Mouse (Mus musculus): ENCODE results near the gene Olfr630. TPM values are rescaled to one million over a fixed set of nuclear protein-coding genes. Genes with fewer than 3 reads are reported as not detected.
"Not testable (repeated sequence)": the region's sequence is repeated elsewhere in the genome, so short reads cannot be mapped to it uniquely, and the experiment has no call there.

The Olfr630 gene
- polyA plus RNA-seq, 2 experiments, result not detected

- TF ChIP-seq POLR2A (IDR thresholded peaks at IDR 0.05; ENCODE audit: borderline replicate concordance, extremely low read depth, insufficient read depth, insufficient read length), result no peak
- no peak within 1 kb of the TSS for H3K4me3 ChIP-seq (replicated peaks; ENCODE audit: low read length)
- WGBS, result 74% methylated on average over 2 of the region's 2 CpGs
- DNase-seq (ENCODE audit: low spot score), result no peak
- no peaks in the 10 kb centered on the region for H3K36me3 ChIP-seq (ENCODE audit: control insufficient read depth, insufficient read depth, low read length)
- H3K27ac ChIP-seq (replicated peaks; ENCODE audit: low read depth, low read length), result no peak within 1 kb of the TSS
- H3K4me1 ChIP-seq (ENCODE audit: control insufficient read depth, insufficient read depth, low read length), result no peaks in the 10 kb centered on the region
- H3K9me3 ChIP-seq (ENCODE audit: control insufficient read depth, low read length), result no peaks in the 10 kb centered on the region
- no peak for ATAC-seq (ENCODE audit: low FRiP score, low read depth)
- H3K4me2 ChIP-seq (replicated peaks; ENCODE audit: low read depth, low read length, severe bottlenecking), result no peak within 1 kb of the TSS
- no peaks in the 10 kb centered on the region for H3K27me3 ChIP-seq (ENCODE audit: control insufficient read depth, insufficient read depth, low read length)
- no peak within 1 kb of the TSS for H3K9ac ChIP-seq (ENCODE audit: low read depth, low read length, severe bottlenecking)
These were observed 14.4 kb upstream of the Olfr630 start, which contains the start of gene Olfr69 for GRCm38 (mm10) chr7:103771494-103771893. TSS of gene Olfr69 (minus strand) at chr7:103771594.

- H3K27me3 ChIP-seq (ENCODE audit: control insufficient read depth, insufficient read depth, low read length); DNase-seq (ENCODE audit: low spot score); H3K36me3 ChIP-seq (ENCODE audit: control insufficient read depth, insufficient read depth, low read length); H3K4me1 ChIP-seq (ENCODE audit: control insufficient read depth, insufficient read depth, low read length); ATAC-seq (ENCODE audit: low FRiP score, low read depth); H3K27ac ChIP-seq (replicated peaks; ENCODE audit: low read depth, low read length); H3K9me3 ChIP-seq (ENCODE audit: control insufficient read depth, low read length); H3K9ac ChIP-seq (ENCODE audit: low read depth, low read length, severe bottlenecking); H3K4me2 ChIP-seq (replicated peaks; ENCODE audit: low read depth, low read length, severe bottlenecking); H3K4me3 ChIP-seq (replicated peaks; ENCODE audit: low read length): not testable (repeated sequence)
- 96% methylated on average over 5 of the region's 6 CpGs for WGBS
These were observed 10.6 kb upstream of the Olfr630 start for GRCm38 (mm10) chr7:103767687-103768086.

GRCm38 (mm10) chr7:103762212-103762611 lies 5.1 kb upstream of the Olfr630 start:
- not testable (repeated sequence) for H3K9ac ChIP-seq (ENCODE audit: low read depth, low read length, severe bottlenecking); H3K27ac ChIP-seq (replicated peaks; ENCODE audit: low read depth, low read length); DNase-seq (ENCODE audit: low spot score); H3K4me1 ChIP-seq (ENCODE audit: control insufficient read depth, insufficient read depth, low read length); ATAC-seq (ENCODE audit: low FRiP score, low read depth); H3K4me2 ChIP-seq (replicated peaks; ENCODE audit: low read depth, low read length, severe bottlenecking); H3K27me3 ChIP-seq (ENCODE audit: control insufficient read depth, insufficient read depth, low read length); H3K9me3 ChIP-seq (ENCODE audit: control insufficient read depth, low read length); H3K4me3 ChIP-seq (replicated peaks; ENCODE audit: low read length); H3K36me3 ChIP-seq (ENCODE audit: control insufficient read depth, insufficient read depth, low read length)
- WGBS, result 89% methylated on average over 6 of the region's 6 CpGs

- H3K27ac ChIP-seq (replicated peaks; ENCODE audit: low read depth, low read length), result no peak within 1 kb of the TSS
- no peak within 1 kb of the TSS for H3K4me3 ChIP-seq (replicated peaks; ENCODE audit: low read length)
- WGBS, result 78% methylated on average over 2 of the region's 2 CpGs
- no peaks in the 10 kb centered on the region for H3K9me3 ChIP-seq (ENCODE audit: control insufficient read depth, low read length)
- H3K27me3 ChIP-seq (ENCODE audit: control insufficient read depth, insufficient read depth, low read length), result no peaks in the 10 kb centered on the region
- no peak for DNase-seq (ENCODE audit: low spot score)
- no peak for TF ChIP-seq POLR2A (IDR thresholded peaks at IDR 0.05; ENCODE audit: borderline replicate concordance, extremely low read depth, insufficient read depth, insufficient read length)
- no peak within 1 kb of the TSS for H3K4me2 ChIP-seq (replicated peaks; ENCODE audit: low read depth, low read length, severe bottlenecking)
- H3K9ac ChIP-seq (ENCODE audit: low read depth, low read length, severe bottlenecking), result no peak within 1 kb of the TSS
- no peaks in the 10 kb centered on the region for H3K4me1 ChIP-seq (ENCODE audit: control insufficient read depth, insufficient read depth, low read length)
- no peak for ATAC-seq (ENCODE audit: low FRiP score, low read depth)
- H3K36me3 ChIP-seq (ENCODE audit: control insufficient read depth, insufficient read depth, low read length), result no peaks in the 10 kb centered on the region
These were observed 12.3 kb downstream of the Olfr630 start, which contains the start of gene Olfr629 for GRCm38 (mm10) chr7:103744843-103745242. TSS of gene Olfr629 (minus strand) at chr7:103744943.

GRCm38 (mm10) chr7:103730074-103730473 lies 27.1 kb downstream of the Olfr630 start, which contains the start of gene Olfr628:
TSS of gene Olfr628 (plus strand) at chr7:103730374.
- no peak for ATAC-seq (ENCODE audit: low FRiP score, low read depth)

GRCm38 (mm10) chr7:103716398-103716797 lies 40.7 kb downstream of the Olfr630 start:
- not testable (repeated sequence) for DNase-seq (ENCODE audit: low spot score); H3K36me3 ChIP-seq (ENCODE audit: control insufficient read depth, insufficient read depth, low read length); H3K4me1 ChIP-seq (ENCODE audit: control insufficient read depth, insufficient read depth, low read length); H3K9me3 ChIP-seq (ENCODE audit: control insufficient read depth, low read length); H3K4me2 ChIP-seq (replicated peaks; ENCODE audit: low read depth, low read length, severe bottlenecking); H3K4me3 ChIP-seq (replicated peaks; ENCODE audit: low read length); H3K27ac ChIP-seq (replicated peaks; ENCODE audit: low read depth, low read length); ATAC-seq (ENCODE audit: low FRiP score, low read depth); H3K9ac ChIP-seq (ENCODE audit: low read depth, low read length, severe bottlenecking); H3K27me3 ChIP-seq (ENCODE audit: control insufficient read depth, insufficient read depth, low read length)
- WGBS, result 96% methylated on average over 1 of the region's 1 CpGs

More at GRCm38 (mm10) chr7:103730074-103730473, 27.1 kb downstream of the Olfr630 start, which contains the start of gene Olfr628:
- Histone ChIP-seq H3K4me3 (replicated peaks; ENCODE audit: low read length) (no peak within 1 kb of the TSS), H3K27me3 (ENCODE audit: control insufficient read depth, insufficient read depth, low read length) (no peaks in the 10 kb centered on the region), H3K9ac (ENCODE audit: low read depth, low read length, severe bottlenecking) (no peak within 1 kb of the TSS), H3K4me1 (ENCODE audit: control insufficient read depth, insufficient read depth, low read length) (no peaks in the 10 kb centered on the region), H3K4me2 (replicated peaks; ENCODE audit: low read depth, low read length, severe bottlenecking) (no peak within 1 kb of the TSS), H3K36me3 (ENCODE audit: control insufficient read depth, insufficient read depth, low read length) (no peaks in the 10 kb centered on the region), H3K27ac (replicated peaks; ENCODE audit: low read depth, low read length) (no peak within 1 kb of the TSS), H3K9me3 (ENCODE audit: control insufficient read depth, low read length) (no peaks in the 10 kb centered on the region)
- DNase-seq (ENCODE audit: low spot score), result no peak
- WGBS, result 91% methylated on average over 1 of the region's 1 CpGs
- TF ChIP-seq POLR2A (IDR thresholded peaks at IDR 0.05; ENCODE audit: borderline replicate concordance, extremely low read depth, insufficient read depth, insufficient read length), result no peak
